Mouse (Mus musculus): ENCODE data around the gene H2al1g. TPM values are rescaled to one million over a fixed set of nuclear protein-coding genes. Genes with fewer than 3 reads are reported as not detected.
"Not testable (repeated sequence)": the region's sequence is repeated elsewhere in the genome, so short reads cannot be mapped to it uniquely, and the experiment has no call there.

The H2al1g gene
- polyA plus RNA-seq (2015; fragmentation: Nextera tagmentation; extraction: Ambion mirVana), result not detected in 2 replicates

GRCm38 (mm10) chrX:11317956-11318355 is at the start of gene H2al1g:
Gene H2al1g (plus strand): TSS chrX:11318256.
- ATAC-seq; H3K9me3 ChIP-seq (ENCODE audit: low read length); DNase-seq; H3K9ac ChIP-seq (replicated peaks); H3K36me3 ChIP-seq (replicated peaks; ENCODE audit: insufficient read depth, low read length); H3K4me3 ChIP-seq (ENCODE audit: low read depth, low read length); H3K27ac ChIP-seq (ENCODE audit: low read depth); H3K4me1 ChIP-seq (ENCODE audit: insufficient read depth); H3K27me3 ChIP-seq (ENCODE audit: insufficient read depth, low read length); H3K4me2 ChIP-seq (ENCODE audit: low read depth, low read length): not testable (repeated sequence)
- no CpG with 5 or more reads among the region's 3 CpGs for WGBS (ENCODE audit: insufficient replicate concordance)

- no peak for ATAC-seq
- DNase-seq, result no peak
- Histone ChIP-seq H3K9ac (replicated peaks) (no peak overlapping the region), H3K4me3 (ENCODE audit: low read depth, low read length) (no peak overlapping the region), H3K27me3 (ENCODE audit: insufficient read depth, low read length) (peaks cover 3% of the 10 kb centered on the region; the same call in 1 of the 2 replicates), H3K36me3 (replicated peaks; ENCODE audit: insufficient read depth, low read length) (no peaks in the 10 kb centered on the region), H3K4me1 (ENCODE audit: insufficient read depth) (no peaks in the 10 kb centered on the region), H3K9me3 (ENCODE audit: low read length) (no peaks in the 10 kb centered on the region), H3K4me2 (ENCODE audit: low read depth, low read length) (no peak overlapping the region), H3K27ac (ENCODE audit: low read depth) (no peak overlapping the region)
- 63% methylated on average over 3 of the region's 3 CpGs for WGBS (ENCODE audit: insufficient replicate concordance)
- TF ChIP-seq CTCF (IDR thresholded peaks at IDR 0.05; ENCODE audit: low read depth), result no peak
- no peak for TF ChIP-seq EP300 (IDR thresholded peaks at IDR 0.05; ENCODE audit: low read depth)
Measured at GRCm38 (mm10) chrX:11269074-11269473, 49.0 kb upstream of the H2al1g start.

GRCm38 (mm10) chrX:11273190-11273589 is 44.9 kb upstream of the H2al1g start:
- DNase-seq (no peak), ATAC-seq (no peak)
- H3K4me1 ChIP-seq (ENCODE audit: insufficient read depth), result no peaks in the 10 kb centered on the region
- TF ChIP-seq EP300 (IDR thresholded peaks at IDR 0.05; ENCODE audit: low read depth) (no peak), CTCF (IDR thresholded peaks at IDR 0.05; ENCODE audit: low read depth) (no peak)
- no peaks in the 10 kb centered on the region for H3K9me3 ChIP-seq (ENCODE audit: low read length)
- WGBS (ENCODE audit: insufficient replicate concordance), result 62% methylated on average over 3 of the region's 3 CpGs
- peaks cover 3% of the 10 kb centered on the region; the same call in 1 of the 2 replicates for H3K27me3 ChIP-seq (ENCODE audit: insufficient read depth, low read length)
- no peak overlapping the region for H3K4me3 ChIP-seq (ENCODE audit: low read depth, low read length)
- no peak overlapping the region for H3K4me2 ChIP-seq (ENCODE audit: low read depth, low read length)
- H3K27ac ChIP-seq (ENCODE audit: low read depth), result no peak overlapping the region
- no peaks in the 10 kb centered on the region for H3K36me3 ChIP-seq (replicated peaks; ENCODE audit: insufficient read depth, low read length)
- H3K9ac ChIP-seq (replicated peaks), result no peak overlapping the region

GRCm38 (mm10) chrX:11277083-11277482 is 41.0 kb upstream of the H2al1g start:
- H3K4me1 ChIP-seq (ENCODE audit: insufficient read depth), result no peaks in the 10 kb centered on the region
- no peak overlapping the region for H3K9ac ChIP-seq (replicated peaks)
- TF ChIP-seq EP300 (IDR thresholded peaks at IDR 0.05; ENCODE audit: low read depth) (no peak), CTCF (IDR thresholded peaks at IDR 0.05; ENCODE audit: low read depth) (no peak)
- H3K27ac ChIP-seq (ENCODE audit: low read depth), result no peak overlapping the region
- DNase-seq, result no peak
- H3K4me2 ChIP-seq (ENCODE audit: low read depth, low read length), result no peak overlapping the region
- 0 out of 2 replicates have a peak, but pooled peaks cover 3% of the 10 kb centered on the region for H3K27me3 ChIP-seq (ENCODE audit: insufficient read depth, low read length)
- no peaks in the 10 kb centered on the region for H3K9me3 ChIP-seq (ENCODE audit: low read length)
- WGBS (ENCODE audit: insufficient replicate concordance), result 70% methylated on average over 6 of the region's 6 CpGs
- H3K4me3 ChIP-seq (ENCODE audit: low read depth, low read length), result no peak overlapping the region
- no peaks in the 10 kb centered on the region for H3K36me3 ChIP-seq (replicated peaks; ENCODE audit: insufficient read depth, low read length)
- no peak for ATAC-seq

GRCm38 (mm10) chrX:11280741-11281140 is 37.3 kb upstream of the H2al1g start:
- Histone ChIP-seq H3K36me3 (replicated peaks; ENCODE audit: insufficient read depth, low read length) (no peaks in the 10 kb centered on the region), H3K27ac (ENCODE audit: low read depth) (no peak overlapping the region), H3K4me1 (ENCODE audit: insufficient read depth) (no peaks in the 10 kb centered on the region), H3K9me3 (ENCODE audit: low read length) (no peaks in the 10 kb centered on the region), H3K4me3 (ENCODE audit: low read depth, low read length) (no peak overlapping the region), H3K9ac (replicated peaks) (no peak overlapping the region), H3K27me3 (ENCODE audit: insufficient read depth, low read length) (0 out of 2 replicates have a peak, but pooled peaks cover 3% of the 10 kb centered on the region), H3K4me2 (ENCODE audit: low read depth, low read length) (no peak overlapping the region)
- WGBS (ENCODE audit: insufficient replicate concordance), result 54% methylated on average over 2 of the region's 2 CpGs
- DNase-seq (no peak), ATAC-seq (no peak)
- TF ChIP-seq EP300 (IDR thresholded peaks at IDR 0.05; ENCODE audit: low read depth), result no peak
- no peak for TF ChIP-seq CTCF (IDR thresholded peaks at IDR 0.05; ENCODE audit: low read depth)

GRCm38 (mm10) chrX:11288306-11288882 is 29.7 kb upstream of the H2al1g start:
- no peaks in the 10 kb centered on the region for H3K4me1 ChIP-seq (ENCODE audit: insufficient read depth)
- no peak overlapping the region for H3K9ac ChIP-seq (replicated peaks)
- H3K4me3 ChIP-seq (ENCODE audit: low read depth, low read length), result no peak overlapping the region
- no peak overlapping the region for H3K27ac ChIP-seq (ENCODE audit: low read depth)
- no peak overlapping the region for H3K4me2 ChIP-seq (ENCODE audit: low read depth, low read length)
- H3K9me3 ChIP-seq (ENCODE audit: low read length), result no peaks in the 10 kb centered on the region
- WGBS (ENCODE audit: insufficient replicate concordance), result 67% methylated on average over 14 of the region's 14 CpGs
- ATAC-seq, result no peak
- no peaks in the 10 kb centered on the region for H3K36me3 ChIP-seq (replicated peaks; ENCODE audit: insufficient read depth, low read length)
- no peaks in the 10 kb centered on the region for H3K27me3 ChIP-seq (ENCODE audit: insufficient read depth, low read length)
- no peak for DNase-seq
- no peak for TF ChIP-seq CTCF (IDR thresholded peaks at IDR 0.05; ENCODE audit: low read depth)
- no peak for TF ChIP-seq EP300 (IDR thresholded peaks at IDR 0.05; ENCODE audit: low read depth)

All from liver, postnatal 0 days (tissue).